Mouse (Mus musculus): Measurements from ENCODE around the gene Slc41a1. TPM values are rescaled to one million over a fixed set of nuclear protein-coding genes. Genes with fewer than 3 reads are reported as not detected.

Gene Slc41a1
- polyA plus RNA-seq, 1 experiment, result 14.0 TPM

DNA sequence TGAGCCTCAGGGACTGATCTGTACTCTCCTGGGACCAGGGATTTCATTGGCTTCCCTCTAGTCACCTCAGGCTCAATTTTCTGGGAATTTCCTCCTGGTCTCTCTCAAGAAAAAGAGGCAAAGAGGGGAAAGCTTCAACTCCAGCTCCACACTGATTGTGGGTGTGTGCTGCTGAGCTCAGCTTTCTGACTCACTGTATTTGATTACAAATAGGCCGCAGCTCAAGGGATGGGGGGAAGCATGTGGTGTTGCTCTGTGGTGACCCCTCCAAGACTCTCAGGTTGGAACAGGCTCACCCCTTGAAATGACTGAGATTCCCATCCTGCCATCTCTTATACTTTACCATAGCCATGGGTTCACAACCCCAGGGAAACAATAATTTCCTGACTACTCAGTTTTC lies 15.9 kb upstream of the Slc41a1 start:
- H3K79me2 ChIP-seq (ENCODE audit: control insufficient read depth, insufficient read depth), result no peaks in the 10 kb centered on the region
- H3K27me3 ChIP-seq (ENCODE audit: control insufficient read depth, insufficient read depth, insufficient read length), result peaks cover 47% of the 10 kb centered on the region
- no peak for TF ChIP-seq SRF (IDR thresholded peaks at IDR 0.05; ENCODE audit: control insufficient read depth, insufficient read length, low read depth)
- TF ChIP-seq MYOD1 (IDR thresholded peaks at IDR 0.05; ENCODE audit: control insufficient read depth in 1 of 3, insufficient read length in 2 of 3, low read depth in 2 of 3), result no peak
- no peak for TF ChIP-seq MYOG (IDR thresholded peaks at IDR 0.05; ENCODE audit: control insufficient read depth in 1 of 3, insufficient read depth in 1 of 3, insufficient read length in 2 of 3, low read depth in 2 of 3)
- TF ChIP-seq POLR2AphosphoS2 (IDR thresholded peaks at IDR 0.05; ENCODE audit: insufficient read length, low read depth), result no peak
- TF ChIP-seq CEBPB (IDR thresholded peaks at IDR 0.05; ENCODE audit: insufficient read depth, poor library complexity, severe bottlenecking), result no peak
- no peak for TF ChIP-seq TCF3 (IDR thresholded peaks at IDR 0.05; ENCODE audit: insufficient read length, low read depth)
- no peak for TF ChIP-seq TCF12 (IDR thresholded peaks at IDR 0.05; ENCODE audit: insufficient read depth, poor library complexity, severe bottlenecking)
- TF ChIP-seq USF1 (IDR thresholded peaks at IDR 0.05; ENCODE audit: low read depth), result no peak
- TF ChIP-seq REST (IDR thresholded peaks at IDR 0.05; ENCODE audit: insufficient read depth, insufficient read length), result no peak
- TF ChIP-seq MAX (IDR thresholded peaks at IDR 0.05; ENCODE audit: low read depth), result no peak
- no peak for TF ChIP-seq POLR2A (IDR thresholded peaks at IDR 0.05; ENCODE audit: insufficient read length, low read depth)
- no peak for TF ChIP-seq E2F4 (IDR thresholded peaks at IDR 0.05; ENCODE audit: insufficient read depth)
- no peak overlapping the region for H3K4me2 ChIP-seq (ENCODE audit: low read depth)
- no peak overlapping the region for H3K4me3 ChIP-seq
- no peaks in the 10 kb centered on the region for H3K36me3 ChIP-seq (ENCODE audit: control insufficient read depth, insufficient read depth)
- no peak overlapping the region for H3ac ChIP-seq (ENCODE audit: control insufficient read depth, insufficient read length)

DNA sequence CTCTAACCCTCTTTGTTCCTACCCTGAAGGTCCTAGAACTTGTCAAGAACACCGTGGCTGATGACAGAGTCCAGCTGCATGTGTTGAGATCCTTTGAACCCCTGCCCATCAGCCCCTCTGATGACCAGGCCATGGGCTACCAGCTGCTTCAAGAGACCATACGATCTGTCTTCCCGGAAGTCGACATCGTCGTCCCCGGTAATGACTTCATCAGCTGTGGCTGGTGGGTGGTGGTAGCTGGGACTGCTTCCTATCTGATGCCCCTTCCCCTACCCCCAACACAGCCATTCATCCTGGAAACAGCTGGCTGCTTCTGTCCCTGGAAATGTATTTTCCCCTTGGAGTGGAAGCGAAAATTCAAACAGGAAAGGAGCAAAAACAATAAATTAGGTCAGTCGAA lies 15.3 kb upstream of the Slc41a1 start:
- no peak overlapping the region for H3K4me2 ChIP-seq (ENCODE audit: low read depth)
- H3K36me3 ChIP-seq (ENCODE audit: control insufficient read depth, insufficient read depth), result no peaks in the 10 kb centered on the region
- H3K4me3 ChIP-seq, result no peak overlapping the region
- peaks cover 46% of the 10 kb centered on the region for H3K27me3 ChIP-seq (ENCODE audit: control insufficient read depth, insufficient read depth, insufficient read length)
- no peaks in the 10 kb centered on the region for H3K79me2 ChIP-seq (ENCODE audit: control insufficient read depth, insufficient read depth)
- no peak overlapping the region for H3ac ChIP-seq (ENCODE audit: control insufficient read depth, insufficient read length)
- no peak for TF ChIP-seq MAX (IDR thresholded peaks at IDR 0.05; ENCODE audit: low read depth)
- TF ChIP-seq TCF12 (IDR thresholded peaks at IDR 0.05; ENCODE audit: insufficient read depth, poor library complexity, severe bottlenecking), result no peak
- no peak for TF ChIP-seq REST (IDR thresholded peaks at IDR 0.05; ENCODE audit: insufficient read depth, insufficient read length)
- TF ChIP-seq TCF3 (IDR thresholded peaks at IDR 0.05; ENCODE audit: insufficient read length, low read depth), result no peak
- TF ChIP-seq USF1 (IDR thresholded peaks at IDR 0.05; ENCODE audit: low read depth), result no peak
- TF ChIP-seq E2F4 (IDR thresholded peaks at IDR 0.05; ENCODE audit: insufficient read depth), result no peak
- TF ChIP-seq CEBPB (IDR thresholded peaks at IDR 0.05; ENCODE audit: insufficient read depth, poor library complexity, severe bottlenecking), result no peak
- TF ChIP-seq POLR2A (IDR thresholded peaks at IDR 0.05; ENCODE audit: insufficient read length, low read depth), result no peak
- no peak for TF ChIP-seq MYOG (IDR thresholded peaks at IDR 0.05; ENCODE audit: control insufficient read depth in 1 of 3, insufficient read depth in 1 of 3, insufficient read length in 2 of 3, low read depth in 2 of 3)
- no peak for TF ChIP-seq POLR2AphosphoS2 (IDR thresholded peaks at IDR 0.05; ENCODE audit: insufficient read length, low read depth)

DNA sequence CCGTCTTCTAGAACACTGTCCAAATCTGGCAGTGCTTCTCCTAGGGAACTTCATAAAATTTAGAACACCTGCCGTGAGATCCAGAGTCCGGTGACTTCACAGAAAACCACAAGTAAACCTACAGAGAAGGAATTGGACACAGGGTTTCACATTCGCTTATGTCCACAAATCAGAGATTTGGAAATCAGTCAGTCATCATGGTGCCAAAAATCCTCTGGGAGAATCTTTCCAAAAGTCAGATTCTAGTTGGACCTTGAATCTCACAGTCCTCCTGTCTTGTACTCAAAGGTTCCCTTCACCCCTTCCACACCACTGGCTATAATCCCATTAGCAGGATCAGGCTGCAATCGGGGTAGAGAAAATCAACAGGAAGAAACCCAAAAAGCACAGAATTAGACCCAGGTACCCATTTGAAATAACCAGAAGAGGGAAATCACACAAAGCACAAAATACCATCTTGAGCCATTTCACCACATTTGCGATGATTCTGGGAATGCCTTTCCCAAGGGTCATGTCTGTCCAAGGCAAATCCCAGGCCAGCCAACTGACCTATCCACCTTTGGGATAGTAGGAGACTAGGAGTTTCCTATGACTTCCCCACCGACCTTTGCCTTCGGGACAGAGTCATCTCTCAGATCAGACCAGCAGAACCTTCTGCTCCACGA lies 14.5 kb upstream of the Slc41a1 start:
- Histone ChIP-seq H3K36me3 (ENCODE audit: control insufficient read depth, insufficient read depth) (no peaks in the 10 kb centered on the region), H3K79me2 (ENCODE audit: control insufficient read depth, insufficient read depth) (no peaks in the 10 kb centered on the region), H3K27me3 (ENCODE audit: control insufficient read depth, insufficient read depth, insufficient read length) (peaks cover 47% of the 10 kb centered on the region), H3ac (ENCODE audit: control insufficient read depth, insufficient read length) (no peak overlapping the region), H3K4me3 (no peak overlapping the region), H3K4me2 (ENCODE audit: low read depth) (no peak overlapping the region)
- TF ChIP-seq POLR2A (IDR thresholded peaks at IDR 0.05; ENCODE audit: insufficient read length, low read depth) (no peak), USF1 (IDR thresholded peaks at IDR 0.05; ENCODE audit: low read depth) (no peak), REST (IDR thresholded peaks at IDR 0.05; ENCODE audit: insufficient read depth, insufficient read length) (no peak), TCF12 (IDR thresholded peaks at IDR 0.05; ENCODE audit: insufficient read depth, poor library complexity, severe bottlenecking) (no peak), SRF (IDR thresholded peaks at IDR 0.05; ENCODE audit: control insufficient read depth, insufficient read length, low read depth) (no peak), MYOG (IDR thresholded peaks at IDR 0.05; ENCODE audit: control insufficient read depth in 1 of 3, insufficient read depth in 1 of 3, insufficient read length in 2 of 3, low read depth in 2 of 3) (no peak), TCF3 (IDR thresholded peaks at IDR 0.05; ENCODE audit: insufficient read length, low read depth) (no peak), CEBPB (IDR thresholded peaks at IDR 0.05; ENCODE audit: insufficient read depth, poor library complexity, severe bottlenecking) (no peak)

DNA sequence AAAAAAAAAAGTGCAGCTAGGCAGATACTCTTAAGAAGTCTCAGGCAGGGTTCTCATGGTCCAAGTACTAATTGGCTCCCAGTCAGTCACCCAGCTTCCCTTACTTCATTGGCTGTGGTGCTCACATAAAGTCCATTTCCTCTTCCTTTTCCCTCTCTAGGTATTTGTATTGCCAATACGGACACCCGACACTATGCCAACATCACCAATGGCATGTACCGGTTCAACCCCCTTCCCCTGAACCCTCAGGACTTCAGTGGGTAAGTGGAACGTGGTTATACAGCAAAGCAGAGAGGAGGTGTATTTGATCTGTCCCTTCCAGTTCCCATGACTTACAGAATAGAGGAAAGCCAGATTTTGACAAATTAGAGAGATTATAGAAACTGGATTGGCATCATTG lies 13.6 kb upstream of the Slc41a1 start:
- TF ChIP-seq POLR2AphosphoS2 (IDR thresholded peaks at IDR 0.05; ENCODE audit: insufficient read length, low read depth) (no peak), TCF12 (IDR thresholded peaks at IDR 0.05; ENCODE audit: insufficient read depth, poor library complexity, severe bottlenecking) (no peak), TCF3 (IDR thresholded peaks at IDR 0.05; ENCODE audit: insufficient read length, low read depth) (no peak), E2F4 (IDR thresholded peaks at IDR 0.05; ENCODE audit: insufficient read depth) (no peak), POLR2A (IDR thresholded peaks at IDR 0.05; ENCODE audit: insufficient read length, low read depth) (no peak), REST (IDR thresholded peaks at IDR 0.05; ENCODE audit: insufficient read depth, insufficient read length) (no peak), MYOG (IDR thresholded peaks at IDR 0.05; ENCODE audit: control insufficient read depth in 1 of 3, insufficient read depth in 1 of 3, insufficient read length in 2 of 3, low read depth in 2 of 3) (no peak), MAX (IDR thresholded peaks at IDR 0.05; ENCODE audit: low read depth) (no peak), CEBPB (IDR thresholded peaks at IDR 0.05; ENCODE audit: insufficient read depth, poor library complexity, severe bottlenecking) (no peak), MYOD1 (IDR thresholded peaks at IDR 0.05; ENCODE audit: control insufficient read depth in 1 of 3, insufficient read length in 2 of 3, low read depth in 2 of 3) (no peak), USF1 (IDR thresholded peaks at IDR 0.05; ENCODE audit: low read depth) (no peak), SRF (IDR thresholded peaks at IDR 0.05; ENCODE audit: control insufficient read depth, insufficient read length, low read depth) (no peak)
- Histone ChIP-seq H3K79me2 (ENCODE audit: control insufficient read depth, insufficient read depth) (no peaks in the 10 kb centered on the region), H3K4me2 (ENCODE audit: low read depth) (no peak overlapping the region), H3K36me3 (ENCODE audit: control insufficient read depth, insufficient read depth) (no peaks in the 10 kb centered on the region), H3K27me3 (ENCODE audit: control insufficient read depth, insufficient read depth, insufficient read length) (peaks cover 47% of the 10 kb centered on the region), H3ac (ENCODE audit: control insufficient read depth, insufficient read length) (no peak overlapping the region), H3K4me3 (no peak overlapping the region)

All from myocyte (in vitro differentiated cells).